Mouse (Mus musculus) midbrain, embryonic 13.5 days (tissue): ENCODE results near the gene Dpp3. TPM values are rescaled to one million over a fixed set of nuclear protein-coding genes. Genes with fewer than 3 reads are reported as not detected.
"Not testable (repeated sequence)": the region's sequence is repeated elsewhere in the genome, so short reads cannot be mapped to it uniquely, and the experiment has no call there.

Source experiments
- ATAC-seq: fragments of 200-750 bp; cut with Nextera tagmentation; 2 replicates; pipeline ENCODE4 v1.8.0; 2017; ENCODE audit warnings: mild to moderate bottlenecking, moderate TSS enrichment, moderate library complexity
- H3K27ac ChIP-seq: fragments of 300-500 bp; sonication (generic); 2 replicates; pipeline ENCODE4 v1.5.1; 2015; ENCODE audit warnings: inconsistent platforms, mild to moderate bottlenecking, moderate library complexity
- H3K27me3 ChIP-seq: fragments of 300-500 bp; sonication (generic); 2 replicates; pipeline ENCODE4 v1.6.1; 2015; ENCODE audit warnings: mild to moderate bottlenecking, inconsistent platforms
- H3K36me3 ChIP-seq: fragments of 300-500 bp; sonication (generic); 2 replicates; pipeline ENCODE4 v1.6.1; 2015; ENCODE audit warnings: mild to moderate bottlenecking, inconsistent platforms
- H3K4me1 ChIP-seq: fragments of 300-500 bp; sonication (generic); replicated peaks from 2 replicates; pipeline ENCODE4 v1.6.1; 2015; ENCODE audit warnings: inconsistent platforms
- H3K4me2 ChIP-seq: fragments of 300-500 bp; sonication (generic); replicated peaks from 2 replicates; pipeline ENCODE4 v1.6.1; 2015; ENCODE audit warnings: moderate library complexity, mild to moderate bottlenecking, inconsistent platforms
- H3K4me3 ChIP-seq: fragments of 300-500 bp; sonication (generic); replicated peaks from 2 replicates; pipeline ENCODE4 v1.5.1; 2015; ENCODE audit warnings: mild to moderate bottlenecking, inconsistent platforms
- H3K9ac ChIP-seq: fragments of 300-500 bp; sonication (generic); replicated peaks from 2 replicates; pipeline ENCODE4 v1.6.1; 2015; ENCODE audit warnings: mild to moderate bottlenecking, inconsistent platforms
- H3K9me3 ChIP-seq: fragments of 300-500 bp; sonication (generic); 2 replicates; pipeline ENCODE4 v1.6.1; 2016; ENCODE audit warnings: mild to moderate bottlenecking, inconsistent platforms
- WGBS: fragments of 180-500 bp; shearing (Covaris S2); methylation state at CpG from one replicate; pipeline ENCODE4 v1.1.7; 2015; 5-methylcytosine and 5-hydroxymethylcytosine counted together
- polyA plus RNA-seq: library from polyadenylated mRNA; unstranded; fragments of >200 nt; fragmentation: Nextera tagmentation; extraction: Ambion mirVana; gene quantifications from 2 replicates; pipeline ENCODE4 v1.2.1, GENCODE M21; 2015

Dpp3 gene
- polyA plus RNA-seq, 1 experiment from 2014 or later: 143 TPM

DNA sequence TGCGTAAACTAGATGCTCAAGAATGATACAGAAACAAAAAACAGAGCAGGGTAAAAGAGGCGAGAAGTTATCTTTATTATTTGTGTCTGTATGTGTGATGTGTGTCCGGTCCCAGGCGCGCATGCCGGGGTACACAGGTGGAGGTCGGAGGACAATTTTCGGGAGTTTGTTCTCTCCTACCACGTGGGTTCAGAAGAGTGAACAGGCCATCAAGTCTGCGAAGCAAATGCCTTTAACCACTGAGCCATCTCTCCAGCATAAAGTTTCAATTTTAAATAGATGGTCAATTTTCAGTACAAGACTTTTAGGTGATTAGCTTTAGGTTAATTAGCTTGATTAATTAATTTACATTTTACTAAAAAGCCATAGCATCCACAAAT, 48.8 kb downstream of the Dpp3 start:
- Histone ChIP-seq H3K4me1 (peaks cover 22% of the 10 kb centered on the region), H3K9me3 (no peaks in the 10 kb centered on the region), H3K4me2 (peak overlapping the region; percentile 69), H3K9ac (peak overlapping the region; percentile 83), H3K4me3 (peak overlapping the region; percentile 65), H3K27ac (no peak overlapping the region), H3K27me3 (peaks cover 10% of the 10 kb centered on the region; the same call in 1 of the 2 replicates), H3K36me3 (peaks cover 19% of the 10 kb centered on the region)
- 68% methylated on average over 10 of the region's 10 CpGs for WGBS
- no peak for ATAC-seq

DNA sequence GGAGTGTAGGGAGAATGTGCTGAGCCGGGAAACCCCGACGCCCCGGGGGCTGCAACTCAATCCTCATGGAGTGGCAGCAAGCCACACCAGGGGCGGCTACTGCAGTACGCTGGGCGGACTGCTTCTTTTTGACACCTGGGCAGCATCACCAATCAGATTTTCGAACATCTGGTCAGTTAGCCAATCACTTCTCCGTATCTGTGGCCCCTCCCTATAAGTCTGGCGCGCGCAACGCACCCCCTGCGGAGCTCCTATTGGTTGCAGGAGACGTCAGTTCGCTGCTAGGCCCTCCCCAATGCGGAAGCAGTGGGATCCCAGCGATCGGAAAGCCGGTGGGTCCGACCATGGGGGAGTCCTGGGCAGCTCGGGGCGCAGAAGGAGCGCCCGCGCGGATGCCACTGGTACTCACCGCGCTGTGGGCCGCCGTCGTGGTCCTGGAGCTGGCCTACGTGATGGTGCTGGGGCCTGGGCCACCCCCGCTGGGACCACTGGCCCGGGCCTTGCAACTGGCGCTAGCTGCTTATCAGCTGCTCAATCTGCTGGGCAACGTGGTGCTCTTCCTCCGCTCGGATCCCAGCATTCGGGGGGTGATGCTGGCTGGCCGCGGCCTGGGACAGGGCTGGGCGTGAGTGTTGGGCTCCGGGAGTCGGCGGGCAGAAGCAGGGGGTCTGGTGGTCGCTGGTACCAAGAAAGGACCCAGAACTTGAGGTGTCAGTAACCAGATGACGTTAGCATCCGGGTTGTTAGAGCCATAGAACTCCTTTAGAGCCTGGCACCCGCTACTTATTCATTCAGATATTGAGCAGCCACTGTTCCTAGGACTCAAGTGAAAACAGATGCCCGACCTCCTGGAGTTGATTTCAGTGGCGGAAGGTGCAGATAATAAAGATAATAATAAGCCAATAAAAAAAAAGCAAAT, 49.4 kb downstream of the Dpp3 start, which contains the start of gene Zdhhc24:
Zdhhc24 (plus strand) TSS at position 264 of the 919 bp plus-strand sequence.
- 2% methylated on average over 52 of the region's 52 CpGs for WGBS
- H3K4me2 ChIP-seq: peak within 1 kb of the TSS; percentile 69
- H3K27me3 ChIP-seq: peaks cover 10% of the 10 kb centered on the region; the same call in 1 of the 2 replicates
- H3K9me3 ChIP-seq: no peaks in the 10 kb centered on the region
- H3K4me1 ChIP-seq: peaks cover 22% of the 10 kb centered on the region
- peak within 1 kb of the TSS; percentile 83 for H3K9ac ChIP-seq
- peak within 1 kb of the TSS; percentile 58 for H3K27ac ChIP-seq
- H3K4me3 ChIP-seq: peak within 1 kb of the TSS; percentile 65
- peak; percentile 98 for ATAC-seq
- H3K36me3 ChIP-seq: peaks cover 13% of the 10 kb centered on the region

DNA sequence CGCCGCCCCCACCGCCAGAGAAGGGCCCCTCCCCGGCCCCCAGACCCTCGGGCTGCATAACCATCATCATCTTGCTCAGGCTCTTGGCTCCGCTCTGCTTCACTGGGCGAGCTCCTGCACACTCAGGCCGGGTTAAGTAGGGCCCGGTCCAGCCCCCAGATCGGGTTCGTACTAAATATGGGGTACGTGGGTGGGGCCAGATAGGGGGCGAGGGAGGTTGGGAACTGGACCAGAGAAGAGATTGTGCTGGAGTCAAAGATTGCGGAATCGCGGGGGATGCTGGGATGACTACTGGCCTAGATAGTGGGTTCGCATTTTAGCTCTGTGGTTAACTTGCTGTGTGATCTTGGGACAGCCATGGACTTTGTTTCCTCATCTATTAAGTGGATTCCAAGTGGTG, 50.3 kb downstream of the Dpp3 start, which contains the start of gene Actn3:
Actn3 (minus strand) TSS at position 125 of the 400 bp plus-strand sequence.
- Histone ChIP-seq H3K9me3 (no peaks in the 10 kb centered on the region), H3K9ac (peak within 1 kb of the TSS; percentile 83), H3K36me3 (peaks cover 9% of the 10 kb centered on the region), H3K4me3 (peak within 1 kb of the TSS; percentile 65), H3K27me3 (peaks cover 10% of the 10 kb centered on the region; the same call in 1 of the 2 replicates), H3K27ac (peak within 1 kb of the TSS; percentile 58), H3K4me2 (peak within 1 kb of the TSS; percentile 69), H3K4me1 (peaks cover 22% of the 10 kb centered on the region)
- WGBS: 4% methylated on average over 17 of the region's 17 CpGs
- peak; percentile 22; the same call in 1 of the 2 replicates for ATAC-seq

DNA sequence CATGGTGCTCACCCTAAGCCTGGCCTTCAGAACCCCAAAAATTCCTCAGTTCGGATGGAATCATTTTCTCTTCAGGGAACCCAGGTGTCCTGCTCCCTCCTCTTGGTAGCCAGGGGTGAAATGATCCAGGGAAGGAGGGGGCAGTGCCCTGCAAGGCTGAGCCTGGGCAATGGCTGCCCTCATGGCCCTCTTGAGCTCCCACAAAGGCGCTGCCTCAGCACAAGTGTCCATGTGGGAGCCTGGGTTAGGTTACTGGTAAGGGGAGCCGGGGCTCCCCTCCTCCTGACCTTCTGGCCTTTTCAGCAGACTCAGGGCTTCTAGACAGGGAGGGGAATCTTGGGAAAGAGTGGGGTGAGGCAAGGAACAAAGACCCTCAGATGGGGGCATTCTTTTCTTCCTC, 51.3 kb downstream of the Dpp3 start:
- 67% methylated on average over 3 of the region's 3 CpGs for WGBS
- ATAC-seq: no peak
- peaks cover 22% of the 10 kb centered on the region for H3K4me1 ChIP-seq

DNA sequence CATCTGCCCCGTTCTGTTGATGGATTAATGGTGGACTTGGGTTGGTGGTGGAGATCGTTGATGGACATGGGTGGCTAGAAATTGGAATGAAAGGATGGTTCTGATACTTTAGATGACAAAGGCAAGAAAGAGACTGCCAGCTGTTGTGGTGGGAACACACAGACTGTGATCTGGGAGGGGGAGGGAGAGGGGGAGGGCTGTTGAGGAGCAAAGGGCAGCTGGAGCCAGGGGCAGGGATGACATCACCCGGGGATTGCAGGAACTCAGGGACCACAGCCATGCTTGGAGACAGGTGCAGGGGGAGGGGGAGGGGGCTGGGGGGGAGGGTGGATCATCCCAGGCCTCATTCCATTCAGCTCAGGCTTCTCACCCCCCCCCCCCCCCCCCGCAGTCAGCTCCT, 51.8 kb downstream of the Dpp3 start:
- no peak for ATAC-seq
- H3K4me1 ChIP-seq: peaks cover 22% of the 10 kb centered on the region
- H3K9me3 ChIP-seq: no peaks in the 10 kb centered on the region
- no peak overlapping the region for H3K4me3 ChIP-seq
- H3K9ac ChIP-seq: no peak overlapping the region
- H3K36me3 ChIP-seq: no peaks in the 10 kb centered on the region
- peaks cover 10% of the 10 kb centered on the region; the same call in 1 of the 2 replicates for H3K27me3 ChIP-seq
- no peak overlapping the region for H3K4me2 ChIP-seq
- 66% methylated on average over 3 of the region's 4 CpGs for WGBS
- no peak overlapping the region for H3K27ac ChIP-seq

More for the DNA sequence above, 51.3 kb downstream of the Dpp3 start:
- Histone ChIP-seq H3K9ac (no peak overlapping the region), H3K9me3 (no peaks in the 10 kb centered on the region), H3K27me3 (peaks cover 10% of the 10 kb centered on the region; the same call in 1 of the 2 replicates), H3K36me3 (no peaks in the 10 kb centered on the region), H3K27ac (no peak overlapping the region), H3K4me3 (no peak overlapping the region), H3K4me2 (no peak overlapping the region)

- H3K9ac ChIP-seq, H3K4me3 ChIP-seq, ATAC-seq, H3K36me3 ChIP-seq, H3K27ac ChIP-seq, H3K27me3 ChIP-seq, H3K9me3 ChIP-seq, H3K4me2 ChIP-seq: not testable (repeated sequence)
- WGBS: 91% methylated on average over 1 of the region's 1 CpGs
- peaks cover 14% of the 10 kb centered on the region for H3K4me1 ChIP-seq
Measured at GRCm38 (mm10) chr19:4874613-4875012, 53.5 kb downstream of the Dpp3 start.

GRCm38 (mm10) chr19:4865147-4865546, 62.9 kb downstream of the Dpp3 start:
- no peaks in the 10 kb centered on the region; the same call in 1 of the 2 replicates for H3K4me1 ChIP-seq
- no peak overlapping the region; the same call in 1 of the 2 replicates for H3K9ac ChIP-seq
- H3K4me3 ChIP-seq: no peak overlapping the region
- WGBS: 6% methylated on average over 17 of the region's 17 CpGs
- H3K36me3 ChIP-seq: peaks cover 11% of the 10 kb centered on the region
- no peak overlapping the region for H3K27ac ChIP-seq
- peak overlapping the region; percentile 9; the same call in 1 of the 2 replicates for H3K4me2 ChIP-seq
- no peaks in the 10 kb centered on the region for H3K9me3 ChIP-seq
- H3K27me3 ChIP-seq: peaks cover 15% of the 10 kb centered on the region; the same call in 1 of the 2 replicates
- ATAC-seq: no peak

DNA sequence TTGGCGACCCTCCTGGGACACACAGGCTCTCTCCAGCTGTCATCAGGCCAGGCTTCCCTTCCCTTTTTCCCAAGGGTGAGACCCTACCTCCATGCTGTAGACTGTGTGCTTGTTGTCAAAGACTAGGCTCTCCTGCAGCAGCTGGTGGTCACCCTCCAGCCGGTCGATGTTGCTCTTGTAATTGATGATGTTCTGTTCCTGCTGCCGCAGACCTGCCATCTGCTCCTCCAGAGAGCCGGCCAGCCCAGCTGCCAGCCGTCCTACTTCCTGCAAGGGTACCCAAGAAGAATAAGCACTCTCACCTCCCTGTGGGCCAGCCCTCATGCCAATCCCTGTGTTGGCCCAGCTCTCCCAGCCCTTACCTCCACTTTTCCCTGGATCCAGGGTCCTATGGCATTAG, 65.0 kb downstream of the Dpp3 start:
- H3K4me3 ChIP-seq: no peak overlapping the region
- H3K27ac ChIP-seq: no peak overlapping the region
- no peak overlapping the region for H3K4me2 ChIP-seq
- no peaks in the 10 kb centered on the region for H3K9me3 ChIP-seq
- no peaks in the 10 kb centered on the region; the same call in 1 of the 2 replicates for H3K4me1 ChIP-seq
- H3K27me3 ChIP-seq: peaks cover 15% of the 10 kb centered on the region; the same call in 1 of the 2 replicates
- 82% methylated on average over 6 of the region's 6 CpGs for WGBS
- 0 out of 2 replicates have a peak overlapping the region, but pooled peaks have one; percentile 10 for H3K9ac ChIP-seq
- ATAC-seq: no peak
- H3K36me3 ChIP-seq: peaks cover 24% of the 10 kb centered on the region

DNA sequence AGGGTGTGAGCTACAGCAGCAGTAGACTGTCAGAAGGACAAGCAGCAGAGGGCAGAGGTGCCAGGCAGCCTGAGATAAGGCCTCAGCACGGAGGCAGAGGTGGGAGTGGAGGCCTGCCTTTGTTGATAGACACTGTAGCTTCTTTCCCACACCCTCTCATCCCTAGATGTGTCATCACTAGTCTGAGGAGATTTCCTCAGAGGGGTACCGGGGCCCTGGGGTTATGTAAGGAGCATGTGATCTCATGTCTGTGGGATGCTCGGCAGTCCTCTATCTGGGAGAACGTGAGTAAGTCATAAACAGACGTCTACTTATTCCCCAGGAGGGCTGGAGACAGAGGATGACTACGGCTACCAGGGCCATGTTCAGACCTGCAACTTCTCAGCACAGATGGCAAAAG, 69.0 kb downstream of the Dpp3 start:
- H3K4me3 ChIP-seq: no peak overlapping the region
- peaks cover 8% of the 10 kb centered on the region; the same call in 1 of the 2 replicates for H3K27me3 ChIP-seq
- no peak for ATAC-seq
- peaks cover 27% of the 10 kb centered on the region for H3K36me3 ChIP-seq
- WGBS: 83% methylated on average over 6 of the region's 6 CpGs
- H3K4me1 ChIP-seq: peaks cover 17% of the 10 kb centered on the region
- no peaks in the 10 kb centered on the region for H3K9me3 ChIP-seq
- H3K9ac ChIP-seq: no peak overlapping the region
- no peak overlapping the region for H3K27ac ChIP-seq
- no peak overlapping the region for H3K4me2 ChIP-seq

Other genes starting within 250 kb of the Dpp3 start
- gene Gm960, start 229.6 kb downstream of the Dpp3 start, polyA plus RNA-seq: 3.8 and 5.0 TPM in 2 replicates
- 29.8 and 31.9 TPM in 2 replicates for gene Sptbn2, start 217.1 kb downstream of the Dpp3 start, polyA plus RNA-seq
- 220 TPM in 2 replicates for gene Rbm4b, start 171.8 kb downstream of the Dpp3 start, polyA plus RNA-seq
- gene Rbm4, start 134.4 kb downstream of the Dpp3 start, polyA plus RNA-seq: 117 and 126 TPM in 2 replicates
- 30.9 and 33.4 TPM in 2 replicates for gene Gm21992, start 116.7 kb downstream of the Dpp3 start, polyA plus RNA-seq
- 74.8 and 82.3 TPM in 2 replicates for gene Rbm14, start 116.7 kb downstream of the Dpp3 start, polyA plus RNA-seq
- 37.9 and 40.2 TPM in 2 replicates for gene Ccs, start 89.0 kb downstream of the Dpp3 start, polyA plus RNA-seq
- gene Ccdc87, start 88.9 kb downstream of the Dpp3 start, polyA plus RNA-seq: 0.30 and 0.36 TPM in 2 replicates
- 59.0 and 67.5 TPM in 2 replicates for gene Ctsf, start 73.2 kb downstream of the Dpp3 start, polyA plus RNA-seq
- gene Actn3, start 50.4 kb downstream of the Dpp3 start, polyA plus RNA-seq: 1.2 and 1.4 TPM in 2 replicates
- gene Zdhhc24, start 49.6 kb downstream of the Dpp3 start, polyA plus RNA-seq: 22.7 and 24.1 TPM in 2 replicates
- gene Bbs1, start 21.7 kb downstream of the Dpp3 start, polyA plus RNA-seq: 12.6 and 12.8 TPM in 2 replicates
- 8.8 and 10.8 TPM in 2 replicates for gene Peli3, start 14.8 kb upstream of the Dpp3 start, polyA plus RNA-seq
- gene Mrpl11, start 33.9 kb upstream of the Dpp3 start, polyA plus RNA-seq: 111 and 113 TPM in 2 replicates
- 0.31 and 0.32 TPM in 2 replicates for gene Npas4, start 62.0 kb upstream of the Dpp3 start, polyA plus RNA-seq
- 7.8 TPM in 2 replicates for gene Slc29a2, start 95.6 kb upstream of the Dpp3 start, polyA plus RNA-seq
- gene B4gat1, start 110.5 kb upstream of the Dpp3 start, polyA plus RNA-seq: 52.9 and 54.3 TPM in 2 replicates
- 3.9 and 4.3 TPM in 2 replicates for gene AC124502.3, start 110.6 kb upstream of the Dpp3 start, polyA plus RNA-seq
- gene Brms1, start 113.1 kb upstream of the Dpp3 start, polyA plus RNA-seq: 52.6 and 58.9 TPM in 2 replicates
- 1.3 and 2.1 TPM in 2 replicates for gene Rin1, start 122.2 kb upstream of the Dpp3 start, polyA plus RNA-seq
- gene Cd248, start 139.8 kb upstream of the Dpp3 start, polyA plus RNA-seq: 11.0 and 15.2 TPM in 2 replicates
- 3.7 and 4.4 TPM in 2 replicates for gene Tmem151a, start 157.2 kb upstream of the Dpp3 start, polyA plus RNA-seq
- 57.1 and 59.0 TPM in 2 replicates for gene Yif1a, start 160.3 kb upstream of the Dpp3 start, polyA plus RNA-seq
- gene Cnih2, start 170.2 kb upstream of the Dpp3 start, polyA plus RNA-seq: 321 and 357 TPM in 2 replicates
- gene Rab1b, start 178.8 kb upstream of the Dpp3 start, polyA plus RNA-seq: 238 and 242 TPM in 2 replicates
- 63.1 and 69.0 TPM in 2 replicates for gene Klc2, start 190.3 kb upstream of the Dpp3 start, polyA plus RNA-seq